Mouse (Mus musculus): ENCODE measurements around the gene Polrmt. TPM values are rescaled to one million over a fixed set of nuclear protein-coding genes. Genes with fewer than 3 reads are reported as not detected.

Gene Polrmt
- polyA plus RNA-seq (2015; fragmentation: Nextera tagmentation; extraction: Ambion mirVana): 15.7 and 18.4 TPM in 2 replicates

DNA sequence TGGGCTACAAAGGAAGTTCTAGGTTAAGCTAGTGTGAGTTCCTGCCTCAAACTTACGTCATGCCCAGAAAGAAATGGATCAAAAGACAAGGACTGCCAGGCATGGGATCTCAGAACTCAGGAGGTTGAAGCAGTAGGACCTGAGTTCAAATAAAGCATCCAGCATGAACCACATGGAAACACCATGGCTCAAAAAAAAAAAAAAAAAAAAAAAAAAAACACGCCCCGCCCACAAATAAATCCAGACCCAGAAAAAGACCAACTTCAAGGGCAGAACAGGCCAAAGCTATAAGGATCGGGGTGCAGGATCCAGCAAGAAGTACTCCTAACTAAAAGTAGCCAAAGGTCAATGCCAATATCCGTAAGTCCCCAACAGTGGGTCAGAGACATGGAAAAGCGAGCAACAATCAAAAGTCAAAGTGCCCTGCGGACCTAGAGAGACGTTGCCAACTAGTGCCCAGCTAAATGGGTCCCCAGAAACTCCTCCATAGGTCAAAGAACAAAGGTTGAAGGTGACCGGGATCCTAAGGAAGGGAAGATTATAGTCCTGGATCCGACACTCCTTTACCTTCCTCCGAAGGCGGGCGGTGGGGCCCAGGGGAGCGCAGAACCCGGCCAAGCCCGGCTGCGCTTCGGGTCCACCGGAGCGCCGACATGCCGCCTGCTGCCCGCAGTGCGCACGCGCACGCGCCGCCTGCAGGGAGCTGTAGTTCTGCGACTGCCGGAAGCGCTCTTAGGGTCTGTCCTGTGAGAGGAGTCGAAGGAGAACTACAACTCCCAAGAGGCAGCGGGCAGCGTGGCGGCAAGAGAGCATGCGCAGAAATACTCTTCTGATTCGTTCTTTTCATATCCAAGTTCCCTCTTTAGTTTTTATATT, at the start of gene Polrmt:
TSS of gene Polrmt (minus strand) at position 684 of the 876 bp plus-strand sequence.

DNA sequence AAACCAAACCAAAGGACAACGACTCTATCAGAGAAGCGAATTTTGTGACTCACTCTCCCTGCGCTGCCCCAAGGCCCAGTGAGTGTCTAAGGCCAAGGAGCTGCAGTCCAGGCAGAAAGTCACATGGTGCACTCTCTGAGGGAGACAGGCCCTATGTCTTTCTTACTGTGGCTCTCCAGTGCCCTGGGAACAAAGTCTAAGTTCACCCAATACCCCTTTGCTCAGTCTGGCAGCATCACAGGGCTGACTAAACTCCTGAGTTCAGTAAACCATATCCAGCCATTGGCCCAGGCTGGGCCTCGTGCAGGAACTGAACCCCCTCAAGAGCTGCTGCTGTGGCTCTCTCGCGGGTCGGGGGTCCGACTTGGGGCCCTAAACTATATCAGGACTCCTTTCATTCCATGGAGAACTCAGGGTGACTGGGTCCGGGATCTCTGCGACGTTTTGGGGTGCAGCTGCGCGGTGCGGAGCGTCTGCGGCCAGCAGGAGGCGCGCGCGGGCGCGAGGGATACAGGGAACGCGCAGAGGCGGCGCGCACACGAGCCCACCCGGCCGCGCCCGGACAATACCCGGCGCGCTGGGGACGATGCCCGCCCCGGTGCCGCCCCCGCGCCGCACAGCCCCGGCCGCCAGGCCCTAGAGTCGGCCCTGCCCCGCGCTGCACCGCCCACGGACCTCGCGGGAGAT, 46.8 kb upstream of the Polrmt start, which contains the start of gene Palm:
TSS of gene Palm (plus strand) at position 522 of the 687 bp plus-strand sequence.

DNA sequence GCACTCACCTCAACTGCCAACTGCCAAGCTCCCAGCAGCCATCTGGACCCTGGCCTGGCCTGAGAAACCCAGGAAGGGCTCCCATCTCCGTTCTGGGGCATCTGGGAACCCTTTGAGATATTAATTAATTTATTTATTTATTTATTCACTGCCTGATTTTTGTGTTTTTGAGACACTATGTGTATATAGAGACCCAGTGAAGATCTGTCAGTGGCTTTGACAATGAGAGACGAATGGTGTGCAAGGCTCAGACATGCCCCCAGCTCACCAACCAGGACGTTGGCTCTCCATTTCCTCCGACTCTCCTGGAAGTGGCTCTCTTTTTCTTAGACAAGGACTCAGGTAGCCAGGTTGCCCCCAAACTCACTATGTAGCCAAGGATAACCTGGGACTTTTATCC, 44.5 kb upstream of the Polrmt start, which contains the start of gene Prss57:
TSS of gene Prss57 (minus strand) at position 101 of the 400 bp plus-strand sequence.

DNA sequence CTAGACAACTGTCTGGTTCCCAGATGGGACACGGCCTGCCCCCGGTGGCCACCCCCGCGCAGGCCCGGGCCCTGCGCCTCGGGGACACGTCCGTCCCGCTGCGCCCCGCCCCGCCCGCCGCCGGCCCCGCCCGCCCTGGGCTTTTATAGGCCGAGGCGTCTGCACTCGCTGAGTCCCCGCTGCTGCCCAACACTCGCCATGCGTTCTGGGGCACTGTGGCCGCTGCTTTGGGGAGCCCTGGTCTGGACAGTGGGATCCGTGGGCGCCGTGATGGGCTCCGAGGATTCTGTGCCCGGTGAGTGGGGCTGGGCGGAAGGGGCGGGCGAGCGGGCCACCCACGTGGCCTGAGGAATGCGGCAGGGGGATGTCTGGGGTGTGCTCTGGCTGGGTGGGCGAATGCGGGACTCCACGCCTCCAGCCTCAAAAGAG, 30.7 kb upstream of the Polrmt start, which contains the start of gene Fstl3:
TSS of gene Fstl3 (plus strand) at position 170 of the 429 bp plus-strand sequence.

DNA sequence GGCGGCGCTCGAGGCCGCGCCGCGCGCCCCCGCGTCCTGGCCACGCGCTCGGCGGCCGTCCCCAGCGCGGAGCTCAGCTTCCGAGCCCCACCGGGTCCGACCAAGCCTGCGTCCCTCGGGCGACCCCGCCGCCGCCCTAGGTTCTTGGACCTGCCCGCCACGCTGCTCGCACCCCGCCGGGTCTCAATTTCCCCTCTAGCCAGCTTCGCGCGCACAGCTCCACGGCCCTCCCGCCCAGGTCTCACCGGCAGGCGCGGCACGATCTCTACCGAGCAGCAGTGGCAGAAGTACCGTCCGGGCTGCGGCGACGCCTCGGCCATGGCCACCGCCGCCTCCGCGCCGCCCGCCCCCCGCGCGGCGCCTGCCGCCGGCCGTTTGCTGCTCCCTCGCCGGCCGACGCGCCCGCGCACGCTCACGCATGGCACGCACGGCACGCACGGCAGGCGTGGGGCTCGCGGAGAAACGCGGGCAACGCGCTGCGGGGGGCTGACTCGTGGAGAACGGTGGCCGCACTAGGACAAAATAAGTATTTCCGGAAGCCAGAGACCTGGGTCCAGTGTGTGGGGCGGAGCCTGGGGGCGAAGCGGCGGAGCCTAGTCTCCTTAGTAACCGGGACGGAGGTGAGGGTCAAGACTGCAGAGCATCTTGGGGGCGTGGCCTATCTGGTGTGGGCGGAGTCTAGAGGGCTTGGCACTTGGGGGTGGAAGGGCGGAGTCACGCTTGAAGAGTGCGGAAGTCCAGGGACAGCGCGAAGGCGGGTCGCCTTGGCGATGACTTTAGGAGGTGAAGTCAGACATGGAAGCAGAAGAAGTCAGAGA, 20.3 kb upstream of the Polrmt start, which contains the start of gene Rnf126:
TSS of gene Rnf126 (minus strand) at position 445 of the 818 bp plus-strand sequence.

DNA sequence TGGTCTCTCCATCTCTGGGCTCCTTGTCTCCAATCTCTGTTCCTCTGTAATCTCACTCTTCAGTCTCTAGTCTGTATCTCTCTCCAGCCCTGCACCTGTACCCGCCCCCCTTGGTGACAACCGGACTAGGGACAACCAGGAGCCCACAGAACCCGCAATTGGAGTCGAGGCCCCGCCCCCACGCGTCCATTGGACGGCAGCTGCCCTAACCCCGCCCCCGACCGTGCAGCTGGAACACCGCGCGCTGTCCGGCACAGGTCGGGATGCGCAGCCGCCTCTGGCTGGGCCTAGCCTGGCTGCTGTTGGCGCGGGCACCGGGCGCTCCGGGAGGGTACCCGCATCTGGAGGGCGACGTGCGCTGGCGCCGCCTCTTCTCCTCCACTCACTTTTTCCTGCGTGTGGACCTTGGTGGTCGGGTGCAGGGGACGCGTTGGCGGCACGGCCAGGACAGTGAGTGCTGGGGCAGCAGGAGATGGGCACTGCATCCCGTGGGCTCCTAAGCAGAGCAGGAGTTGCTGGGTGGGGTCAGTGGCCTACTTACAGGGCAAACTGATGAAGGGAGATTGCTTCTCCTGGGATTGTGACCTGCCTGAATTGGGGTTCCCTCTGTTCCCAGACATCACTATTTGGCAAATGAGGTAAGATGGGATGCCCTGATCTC, 8.6 kb upstream of the Polrmt start, which contains the start of gene Fgf22:
TSS of gene Fgf22 (plus strand) at position 221 of the 661 bp plus-strand sequence.

DNA sequence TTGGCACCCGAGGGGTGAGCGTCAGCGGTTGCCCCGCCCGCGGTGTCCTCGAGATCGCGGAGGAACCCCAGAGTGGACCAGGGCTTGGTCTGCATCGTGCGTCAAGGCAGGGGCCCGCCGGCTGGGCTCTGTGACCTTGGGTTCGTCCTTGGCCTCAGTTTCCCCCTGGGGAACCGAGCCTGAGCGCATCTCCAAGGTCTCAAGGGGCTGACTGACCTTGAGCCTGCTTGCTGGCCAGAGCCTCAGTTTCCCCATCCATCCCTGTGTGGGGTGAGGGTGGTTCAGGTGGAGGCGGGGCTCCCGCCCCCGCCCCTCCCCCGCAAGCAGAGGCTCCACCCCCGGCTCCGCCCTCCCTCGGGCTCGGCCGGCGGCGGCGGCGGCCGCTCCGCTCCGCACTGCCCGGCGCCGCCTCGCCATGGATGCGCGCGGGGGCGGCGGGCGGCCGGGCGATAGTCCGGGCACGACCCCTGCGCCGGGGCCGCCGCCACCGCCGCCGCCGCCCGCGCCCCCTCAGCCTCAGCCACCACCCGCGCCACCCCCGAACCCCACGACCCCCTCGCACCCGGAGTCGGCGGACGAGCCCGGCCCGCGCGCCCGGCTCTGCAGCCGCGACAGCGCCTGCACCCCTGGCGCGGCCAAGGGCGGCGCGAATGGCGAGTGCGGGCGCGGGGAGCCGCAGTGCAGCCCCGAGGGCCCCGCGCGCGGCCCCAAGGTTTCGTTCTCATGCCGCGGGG, 30.0 kb downstream of the Polrmt start, which contains the start of gene Hcn2:
TSS of gene Hcn2 (plus strand) at position 381 of the 734 bp plus-strand sequence.

DNA sequence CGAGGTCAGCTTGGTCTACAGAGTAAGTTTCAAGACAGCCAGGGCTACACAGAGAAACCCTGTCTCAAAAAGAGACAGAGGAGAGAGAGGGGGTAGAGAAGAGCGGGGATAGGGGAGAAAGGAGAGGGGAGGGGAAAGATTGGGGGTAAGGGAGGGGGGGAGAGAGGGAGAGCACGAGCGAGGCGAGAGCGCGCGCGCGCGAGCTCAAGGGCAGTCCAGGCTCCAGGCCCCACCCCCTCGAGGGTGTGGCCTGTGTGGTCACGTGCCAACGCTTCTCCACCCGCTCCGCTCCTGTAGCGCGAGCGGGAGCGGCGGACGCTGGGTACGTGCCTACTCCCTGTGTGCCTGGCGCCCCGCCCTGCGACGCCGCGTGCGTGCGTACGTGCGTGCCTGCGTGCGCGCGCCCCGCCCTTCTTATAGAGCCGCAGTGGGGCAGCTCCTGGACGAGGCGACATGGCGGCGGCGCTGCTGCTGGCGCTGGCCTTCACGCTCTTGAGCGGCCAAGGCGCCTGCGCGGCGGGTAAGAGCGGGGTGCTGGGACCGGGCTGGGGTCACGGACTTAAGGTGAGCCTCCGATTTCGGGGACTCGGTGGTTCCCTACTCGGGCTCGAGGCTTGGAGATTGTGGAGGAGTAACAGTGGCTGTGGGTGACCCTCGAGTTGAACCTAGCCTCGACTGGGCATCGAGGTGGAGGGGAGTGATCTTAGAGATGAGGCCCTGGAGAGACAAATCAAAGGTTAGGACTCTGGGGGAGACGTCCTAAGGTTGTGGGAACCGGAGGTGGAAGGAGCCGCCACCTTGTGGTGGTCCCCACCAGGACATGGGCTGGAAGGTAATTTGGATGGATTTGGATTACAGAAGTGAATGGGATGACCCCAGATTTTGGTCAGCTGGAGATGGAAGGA, 42.1 kb downstream of the Polrmt start, which contains the start of gene Bsg:
TSS of gene Bsg (plus strand) at position 427 of the 905 bp plus-strand sequence.

DNA sequence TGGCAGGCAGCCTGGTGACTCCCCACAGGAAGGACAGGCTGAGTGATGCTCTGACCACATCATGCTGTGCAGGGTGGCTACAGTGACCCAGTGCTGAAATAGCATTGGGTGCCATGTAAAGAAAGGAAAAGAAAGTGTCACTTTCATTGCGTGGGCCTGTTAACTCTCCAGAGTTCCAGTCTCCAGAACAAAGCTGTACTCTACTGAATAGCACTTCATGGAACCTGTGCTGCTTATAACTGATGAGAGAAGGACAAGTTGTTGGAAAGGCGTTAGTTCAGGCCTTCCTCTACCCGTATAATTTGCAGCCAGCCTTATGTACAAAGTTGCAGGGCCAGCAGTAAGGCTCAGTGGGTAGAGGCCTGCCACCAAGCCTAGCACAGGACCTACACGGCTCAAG, 57.7 kb downstream of the Polrmt start, which contains the start of gene Gzmm:
TSS of gene Gzmm (plus strand) at position 301 of the 400 bp plus-strand sequence.

Other genes starting within 250 kb of the Polrmt start
- 8.5 and 11.1 TPM in 2 replicates for gene Plpp2, start 212.8 kb downstream of the Polrmt start, polyA plus RNA-seq (2015; fragmentation: Nextera tagmentation; extraction: Ambion mirVana)
- 10.7 and 13.4 TPM in 2 replicates for gene Mier2, start 191.4 kb downstream of the Polrmt start, polyA plus RNA-seq (2015; fragmentation: Nextera tagmentation; extraction: Ambion mirVana)
- gene Theg, start 159.2 kb downstream of the Polrmt start, polyA plus RNA-seq (2015; fragmentation: Nextera tagmentation; extraction: Ambion mirVana): not detected in 2 replicates
- not detected in 2 replicates for gene C2cd4c, start 132.6 kb downstream of the Polrmt start, polyA plus RNA-seq (2015; fragmentation: Nextera tagmentation; extraction: Ambion mirVana)
- gene Shc2, start 108.7 kb downstream of the Polrmt start, polyA plus RNA-seq (2015; fragmentation: Nextera tagmentation; extraction: Ambion mirVana): 0.90 TPM in 2 replicates
- not detected in 2 replicates for gene Odf3l2, start 100.8 kb downstream of the Polrmt start, polyA plus RNA-seq (2015; fragmentation: Nextera tagmentation; extraction: Ambion mirVana)
- 25.8 and 30.9 TPM in 2 replicates for gene Madcam1, start 82.0 kb downstream of the Polrmt start, polyA plus RNA-seq (2015; fragmentation: Nextera tagmentation; extraction: Ambion mirVana)
- gene Tpgs1, start 77.2 kb downstream of the Polrmt start, polyA plus RNA-seq (2015; fragmentation: Nextera tagmentation; extraction: Ambion mirVana): 31.4 and 37.7 TPM in 2 replicates
- gene Cdc34, start 64.4 kb downstream of the Polrmt start, polyA plus RNA-seq (2015; fragmentation: Nextera tagmentation; extraction: Ambion mirVana): 108 and 126 TPM in 2 replicates
- gene Gzmm, start 57.6 kb downstream of the Polrmt start, polyA plus RNA-seq (2015; fragmentation: Nextera tagmentation; extraction: Ambion mirVana): 0.23 and 0.45 TPM in 2 replicates
- gene Bsg, start 42.1 kb downstream of the Polrmt start, polyA plus RNA-seq (2015; fragmentation: Nextera tagmentation; extraction: Ambion mirVana): 663 and 749 TPM in 2 replicates
- gene Hcn2, start 29.9 kb downstream of the Polrmt start, polyA plus RNA-seq (2015; fragmentation: Nextera tagmentation; extraction: Ambion mirVana): 0.04 and 0.07 TPM in 2 replicates
- 0.28 TPM in 1 of 2 replicates, not detected in the other for gene Fgf22, start 8.5 kb upstream of the Polrmt start, polyA plus RNA-seq (2015; fragmentation: Nextera tagmentation; extraction: Ambion mirVana)
- 41.4 and 42.3 TPM in 2 replicates for gene Rnf126, start 20.4 kb upstream of the Polrmt start, polyA plus RNA-seq (2015; fragmentation: Nextera tagmentation; extraction: Ambion mirVana)
- gene Fstl3, start 30.7 kb upstream of the Polrmt start, polyA plus RNA-seq (2015; fragmentation: Nextera tagmentation; extraction: Ambion mirVana): 3.3 and 3.6 TPM in 2 replicates
- 9.3 and 15.0 TPM in 2 replicates for gene Prss57, start 44.4 kb upstream of the Polrmt start, polyA plus RNA-seq (2015; fragmentation: Nextera tagmentation; extraction: Ambion mirVana)
- 16.9 and 22.9 TPM in 2 replicates for gene Palm, start 47.0 kb upstream of the Polrmt start, polyA plus RNA-seq (2015; fragmentation: Nextera tagmentation; extraction: Ambion mirVana)
- 0.08 and 0.27 TPM in 2 replicates for gene Misp, start 74.4 kb upstream of the Polrmt start, polyA plus RNA-seq (2015; fragmentation: Nextera tagmentation; extraction: Ambion mirVana)
- 131 and 134 TPM in 2 replicates for gene Ptbp1, start 107.8 kb upstream of the Polrmt start, polyA plus RNA-seq (2015; fragmentation: Nextera tagmentation; extraction: Ambion mirVana)
- 176 and 239 TPM in 2 replicates for gene Prtn3, start 127.9 kb upstream of the Polrmt start, polyA plus RNA-seq (2015; fragmentation: Nextera tagmentation; extraction: Ambion mirVana)
- 9.7 and 12.6 TPM in 2 replicates for gene Plppr3, start 128.1 kb upstream of the Polrmt start, polyA plus RNA-seq (2015; fragmentation: Nextera tagmentation; extraction: Ambion mirVana)
- 219 and 294 TPM in 2 replicates for gene Elane, start 139.7 kb upstream of the Polrmt start, polyA plus RNA-seq (2015; fragmentation: Nextera tagmentation; extraction: Ambion mirVana)
- gene Cfd, start 144.3 kb upstream of the Polrmt start, polyA plus RNA-seq (2015; fragmentation: Nextera tagmentation; extraction: Ambion mirVana): not detected in 2 replicates
- gene Med16, start 162.3 kb upstream of the Polrmt start, polyA plus RNA-seq (2015; fragmentation: Nextera tagmentation; extraction: Ambion mirVana): 20.3 and 23.3 TPM in 2 replicates
- not detected in 2 replicates for gene Gm26602, start 164.3 kb upstream of the Polrmt start, polyA plus RNA-seq (2015; fragmentation: Nextera tagmentation; extraction: Ambion mirVana)
- gene Kiss1r, start 170.4 kb upstream of the Polrmt start, polyA plus RNA-seq (2015; fragmentation: Nextera tagmentation; extraction: Ambion mirVana): 0.41 and 0.68 TPM in 2 replicates
- 107 and 121 TPM in 2 replicates for gene R3hdm4, start 174.6 kb upstream of the Polrmt start, polyA plus RNA-seq (2015; fragmentation: Nextera tagmentation; extraction: Ambion mirVana)
- 6.2 and 8.2 TPM in 2 replicates for gene Arid3a, start 180.5 kb upstream of the Polrmt start, polyA plus RNA-seq (2015; fragmentation: Nextera tagmentation; extraction: Ambion mirVana)
- 64.8 and 66.8 TPM in 2 replicates for gene Wdr18, start 213.6 kb upstream of the Polrmt start, polyA plus RNA-seq (2015; fragmentation: Nextera tagmentation; extraction: Ambion mirVana)
- 0.11 TPM in 2 replicates for gene Grin3b, start 224.1 kb upstream of the Polrmt start, polyA plus RNA-seq (2015; fragmentation: Nextera tagmentation; extraction: Ambion mirVana)
- gene Tmem259, start 237.7 kb upstream of the Polrmt start, polyA plus RNA-seq (2015; fragmentation: Nextera tagmentation; extraction: Ambion mirVana): 16.8 and 16.9 TPM in 2 replicates
- 98.3 and 121 TPM in 2 replicates for gene Cnn2, start 242.0 kb upstream of the Polrmt start, polyA plus RNA-seq (2015; fragmentation: Nextera tagmentation; extraction: Ambion mirVana)
- 8.3 and 8.8 TPM in 2 replicates for gene Abca7, start 249.9 kb upstream of the Polrmt start, polyA plus RNA-seq (2015; fragmentation: Nextera tagmentation; extraction: Ambion mirVana)